Mouse (Mus musculus) neutrophil, adult 5-6 weeks (primary cell): Measurements from ENCODE around the gene Tent5c. TPM values are rescaled to one million over a fixed set of nuclear protein-coding genes. Genes with fewer than 3 reads are reported as not detected.

ENCODE experiments used
- ATAC-seq: fragments of 151-379, 151-347 bp; 2 replicates; pipeline ENCODE4 v1.8.0; 2017; ENCODE audit warnings: mild to moderate bottlenecking, moderate TSS enrichment; ENCODE audit not compliant: insufficient number of reproducible peaks, poor library complexity, low FRiP score, severe bottlenecking; ENCODE audit errors: extremely low read depth
- total RNA-seq: library from RNA; stranded (forward); fragments of 200-1000 nt; gene quantifications from 2 replicates; pipeline ENCODE4 v1.2.3, GENCODE M21; 2017

Gene Tent5c
- total RNA-seq, 1 experiment from 2014 or later, result 107 TPM

- ATAC-seq, result no peak
Measured at GRCm38 (mm10) chr3:100490010-100490300, 831 bp upstream of the Tent5c start.

DNA sequence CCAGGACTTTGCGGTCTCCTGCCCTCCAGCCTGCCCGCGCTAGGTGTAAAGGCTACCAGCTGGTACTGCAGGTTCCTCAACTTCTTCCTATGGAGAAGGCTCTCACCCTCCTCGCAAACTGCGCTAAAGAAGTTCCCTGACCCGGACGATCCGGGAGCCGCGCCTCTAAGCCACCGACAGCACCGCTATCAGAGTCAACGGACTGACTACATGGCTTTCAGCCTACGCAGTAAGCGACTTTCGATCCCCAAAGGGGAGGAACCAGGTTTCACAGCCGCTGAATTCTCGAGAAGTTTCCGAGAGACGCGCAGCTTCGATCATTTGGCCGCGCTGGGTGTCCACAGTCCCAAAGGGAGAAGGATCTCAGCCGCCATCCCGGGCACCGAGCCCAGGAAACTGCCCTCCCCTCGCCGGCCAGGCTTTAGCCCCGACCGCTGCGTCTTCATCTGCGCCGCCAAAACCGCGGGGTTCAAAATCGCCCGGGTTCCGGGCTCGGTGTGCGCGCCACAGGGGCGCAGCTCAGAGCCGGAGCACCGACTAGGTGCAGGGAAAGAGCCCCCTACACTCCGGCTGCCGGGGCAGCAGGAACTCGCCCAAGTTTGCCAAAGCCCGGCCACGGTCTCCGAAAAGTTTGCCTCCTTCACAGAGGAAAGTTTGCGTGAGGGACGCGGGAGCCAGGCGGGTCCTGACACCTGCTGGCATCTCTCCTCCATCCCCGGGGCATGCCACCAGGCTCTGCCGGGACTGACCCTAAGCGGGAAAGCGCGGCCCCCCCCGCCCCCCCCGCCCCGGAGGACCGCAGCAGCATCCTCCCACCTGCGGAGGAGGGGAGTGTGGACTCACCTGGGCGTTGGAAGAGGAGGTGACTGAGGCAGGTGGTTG, 632 bp downstream of the Tent5c start:
- peak; percentile 22; the same call in 1 of the 2 replicates for ATAC-seq

GRCm38 (mm10) chr3:100487046-100487445, 2.1 kb downstream of the Tent5c start:
- ATAC-seq, result no peak

DNA sequence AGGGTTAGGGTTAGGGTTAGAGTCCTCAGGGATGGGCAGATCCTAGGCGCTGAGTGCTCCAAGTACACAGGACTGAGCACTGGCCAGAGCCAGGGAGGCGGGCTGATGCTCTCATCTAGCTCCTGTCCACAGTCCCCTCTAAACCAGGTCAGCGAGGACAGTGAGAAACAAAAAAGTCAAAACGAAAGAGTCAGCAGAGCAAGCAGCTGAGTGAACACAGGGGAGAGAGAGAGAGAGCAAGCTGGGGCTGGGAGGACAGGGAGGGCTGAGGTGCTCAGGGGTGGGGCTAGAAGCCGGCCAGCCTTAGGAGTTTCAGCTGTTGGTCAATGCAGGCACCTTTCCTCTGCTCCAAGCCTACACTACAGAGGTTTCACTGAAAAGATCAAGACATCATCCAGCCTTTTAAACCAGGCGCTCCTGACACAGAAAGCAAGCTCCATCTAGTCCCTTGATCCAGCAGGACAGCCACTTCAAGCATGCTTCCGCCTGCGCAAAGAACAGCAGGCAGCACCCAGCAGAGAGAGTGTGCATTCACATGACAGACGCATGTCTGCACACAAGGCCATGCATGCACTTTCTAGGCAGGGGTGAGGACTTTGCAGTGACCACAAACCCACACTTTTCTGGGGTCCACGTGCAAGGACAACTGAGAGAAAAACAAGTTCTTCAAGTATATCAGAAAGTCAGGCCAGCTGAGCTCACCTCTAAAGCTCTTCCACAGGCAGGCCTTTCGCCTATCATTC, 3.6 kb downstream of the Tent5c start:
- ATAC-seq, result no peak

GRCm38 (mm10) chr3:100482971-100483610, 6.0 kb downstream of the Tent5c start:
- ATAC-seq, result no peak

DNA sequence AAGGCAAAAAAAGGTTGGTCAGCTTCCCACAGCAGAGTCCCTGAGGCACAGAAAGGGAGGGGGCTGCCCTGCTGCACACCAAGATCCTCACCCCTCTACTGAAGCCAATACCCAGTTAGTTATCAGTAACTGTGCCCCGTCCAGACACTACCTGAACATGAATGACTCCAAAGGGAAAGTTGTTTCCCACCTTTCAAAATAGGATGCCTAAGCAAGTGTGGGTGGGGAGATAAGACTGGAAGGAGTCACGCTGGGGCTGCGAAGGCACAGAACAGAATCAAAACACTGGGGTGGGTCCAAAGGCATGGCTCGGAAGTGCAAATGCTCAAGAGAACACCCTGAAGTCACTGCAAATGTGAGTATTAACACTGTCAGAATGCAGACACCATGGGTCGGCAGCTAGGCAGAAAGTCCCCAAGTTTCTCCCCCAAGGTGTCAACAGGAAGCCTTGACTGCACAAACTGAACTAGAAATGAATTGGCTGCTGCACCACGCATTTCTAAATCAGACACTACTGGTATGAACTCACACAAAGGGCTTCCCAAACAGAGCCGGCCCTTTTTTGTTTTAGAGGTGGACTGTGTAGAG, 6.7 kb downstream of the Tent5c start:
- ATAC-seq, result 0 out of 2 replicates have a peak, but pooled peaks have one; percentile 4

DNA sequence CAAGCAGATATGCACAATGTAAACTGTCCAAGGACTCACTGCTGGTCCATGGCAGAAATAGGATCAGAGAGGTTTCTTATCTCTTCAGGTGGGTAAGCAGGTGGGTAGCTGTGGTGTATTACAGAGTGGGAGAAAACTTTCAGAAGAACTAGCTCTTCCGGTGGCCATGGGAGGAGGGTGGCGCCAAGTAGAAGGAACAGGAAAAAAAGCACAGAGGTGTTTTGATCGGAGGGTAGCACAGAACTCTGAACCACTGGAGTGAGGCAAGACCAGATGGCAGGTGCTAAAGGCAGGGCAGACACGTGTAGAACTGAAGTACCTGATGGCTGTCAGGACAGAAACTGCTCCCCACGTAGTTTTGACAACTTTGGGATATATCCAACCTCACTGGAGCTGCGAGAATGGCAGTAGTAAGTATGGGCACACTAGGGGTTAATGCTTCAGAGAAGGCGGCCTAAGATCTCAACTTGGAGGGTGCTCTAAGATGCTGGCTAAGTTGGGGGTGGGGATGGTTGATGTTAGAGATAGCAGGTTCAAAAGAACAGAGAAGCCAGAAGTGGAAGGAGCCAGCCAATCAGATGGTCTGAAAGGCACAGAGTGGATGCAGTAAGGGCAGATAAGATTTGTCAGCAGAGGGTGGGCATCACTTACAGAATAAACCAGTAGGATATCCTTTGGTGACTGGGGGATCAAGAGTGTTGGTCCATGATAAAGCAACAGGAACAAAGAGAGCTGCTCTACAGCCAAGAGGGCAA, 8.7 kb downstream of the Tent5c start:
- no peak for ATAC-seq

- no peak for ATAC-seq
Measured at GRCm38 (mm10) chr3:100474950-100475472, 14.1 kb downstream of the Tent5c start.

- ATAC-seq, result no peak
Measured at GRCm38 (mm10) chr3:100474536-100474935, 14.6 kb downstream of the Tent5c start.

GRCm38 (mm10) chr3:100473146-100473545, 16.0 kb downstream of the Tent5c start:
- ATAC-seq, result no peak; the same call in 1 of the 2 replicates

- ATAC-seq, result no peak
Measured at GRCm38 (mm10) chr3:100470902-100471301, 18.2 kb downstream of the Tent5c start.

DNA sequence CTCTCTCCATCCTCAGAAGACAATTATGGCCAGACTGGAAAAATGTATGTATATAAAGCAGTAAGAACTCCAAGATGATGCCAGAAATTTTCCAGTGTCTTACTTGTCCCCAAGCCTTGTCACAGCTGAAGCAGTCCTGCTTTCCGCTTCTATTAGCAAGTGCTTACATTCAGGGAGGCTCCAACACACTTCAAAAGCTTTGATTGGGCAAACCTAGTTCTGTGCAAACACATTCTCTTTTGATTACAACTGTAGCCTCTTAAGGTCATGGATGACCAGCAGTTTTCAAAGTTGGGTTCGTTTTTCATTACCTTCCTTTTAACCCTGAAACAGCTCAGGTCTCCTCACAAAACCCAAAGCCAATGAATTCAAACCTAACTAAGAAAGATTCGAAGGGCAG, 19.0 kb downstream of the Tent5c start:
- no peak for ATAC-seq

GRCm38 (mm10) chr3:100466551-100466950, 22.6 kb downstream of the Tent5c start:
- no peak for ATAC-seq

GRCm38 (mm10) chr3:100464596-100464995, 24.5 kb downstream of the Tent5c start:
- ATAC-seq, result no peak

DNA sequence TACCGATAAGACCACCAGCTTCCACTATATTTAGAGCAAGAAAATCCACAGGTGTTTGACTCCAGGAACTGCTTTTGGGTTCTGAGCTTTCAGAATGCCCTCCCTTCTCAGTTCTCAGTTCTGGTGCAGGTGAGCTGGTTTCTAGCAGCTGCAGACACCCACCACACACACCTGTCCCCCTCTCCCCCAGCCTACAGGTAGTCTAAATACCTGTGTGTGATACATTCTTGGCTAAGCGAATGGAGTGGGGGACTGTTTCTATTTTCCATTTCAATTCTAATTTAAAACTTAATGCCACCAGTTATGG, 25.2 kb downstream of the Tent5c start:
- ATAC-seq, result no peak

- no peak for ATAC-seq
Measured at GRCm38 (mm10) chr3:100463160-100463958, 25.8 kb downstream of the Tent5c start.

DNA sequence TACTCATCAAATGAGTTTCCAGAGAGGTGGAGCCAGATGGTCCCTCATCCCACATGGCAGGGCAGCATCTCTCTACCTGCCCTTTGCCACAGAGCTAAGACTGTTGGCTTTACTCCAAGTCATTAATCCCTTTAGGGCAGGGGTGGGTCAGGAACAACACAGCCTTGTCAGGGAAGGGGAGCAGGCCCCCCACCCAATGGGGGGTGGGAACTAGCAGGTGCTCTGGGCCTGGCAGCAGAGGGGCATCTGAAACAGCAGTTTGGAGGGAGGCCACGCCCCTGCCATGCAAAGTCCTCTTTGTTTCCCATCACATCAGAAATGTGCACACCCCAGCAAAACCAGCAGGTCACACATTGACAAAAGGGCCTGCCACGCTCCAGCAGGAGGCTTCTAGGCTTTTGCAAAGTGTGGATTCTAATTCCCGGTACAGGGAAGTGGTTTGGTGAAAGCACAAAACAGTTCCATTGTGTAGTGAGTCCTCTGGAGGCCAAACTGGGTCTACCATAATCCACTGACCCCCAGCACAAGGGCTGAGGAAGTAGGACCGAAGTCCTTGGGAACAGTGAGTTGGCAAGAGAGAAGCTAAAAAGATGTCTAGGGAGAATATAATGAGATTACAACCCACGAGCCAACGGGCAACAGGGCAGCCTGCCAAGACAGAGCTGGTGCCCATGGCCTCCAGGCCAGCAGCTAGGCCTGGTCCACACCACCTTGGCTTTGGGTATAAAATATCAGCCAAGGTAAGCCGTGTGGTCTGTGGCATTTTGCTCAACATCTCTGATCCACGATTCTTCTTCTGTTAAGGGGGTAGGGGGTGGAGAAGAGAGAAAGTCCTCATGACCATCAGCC, 26.7 kb downstream of the Tent5c start:
- no peak for ATAC-seq
